Mouse (Mus musculus) lung, postnatal 0 days (tissue): ENCODE data around the gene Sptlc2. TPM values are rescaled to one million over a fixed set of nuclear protein-coding genes. Genes with fewer than 3 reads are reported as not detected.
A peak's percentile ranks its signal among the peaks of the same experiment; 100 is the strongest.
"Not testable (repeated sequence)": the region's sequence is repeated elsewhere in the genome, so short reads cannot be mapped to it uniquely, and the experiment has no call there.

Source experiments
- ATAC-seq: fragments of 200-750 bp; cut with Nextera tagmentation; 2 replicates; pipeline ENCODE4 v1.8.0; 2017; ENCODE audit warnings: moderate library complexity
- DNase-seq: peaks from one replicate; pipeline ENCODE4 v3.0.0-alpha.2; 2016; ENCODE audit warnings: low spot score
- H3K27ac ChIP-seq: fragments of 300-500 bp; sonication (generic); 2 replicates; pipeline ENCODE4 v1.5.1; 2014; ENCODE audit warnings: antibody characterized with exemption, mild to moderate bottlenecking, low read length, mixed read lengths
- H3K27me3 ChIP-seq: fragments of 300-500 bp; sonication (generic); replicated peaks from 2 replicates; pipeline ENCODE4 v1.6.1; 2014; ENCODE audit warnings: low read length, mixed read lengths; ENCODE audit not compliant: insufficient read depth
- H3K36me3 ChIP-seq: fragments of 300-500 bp; sonication (generic); 2 replicates; pipeline ENCODE4 v1.6.1; 2014; ENCODE audit warnings: low read length, mixed read lengths; ENCODE audit not compliant: insufficient read depth
- H3K4me1 ChIP-seq: fragments of 300-500 bp; sonication (generic); 2 replicates; pipeline ENCODE4 v1.6.1; 2014; ENCODE audit warnings: antibody characterized with exemption, low read depth, low read length, mixed read lengths; ENCODE audit not compliant: insufficient read depth
- H3K4me2 ChIP-seq: fragments of 300-500 bp; sonication (generic); replicated peaks from 2 replicates; pipeline ENCODE4 v1.6.1; 2014; ENCODE audit warnings: low read depth, mild to moderate bottlenecking, low read length, moderate library complexity, mixed read lengths
- H3K4me3 ChIP-seq: fragments of 300-500 bp; sonication (generic); 2 replicates; pipeline ENCODE4 v1.5.1; 2014; ENCODE audit warnings: low read depth, low read length
- H3K9ac ChIP-seq: fragments of 300-500 bp; sonication (generic); replicated peaks from 2 replicates; pipeline ENCODE4 v1.6.1; 2014; ENCODE audit warnings: low read depth, mild to moderate bottlenecking
- H3K9me3 ChIP-seq: fragments of 300-500 bp; sonication (generic); 2 replicates; pipeline ENCODE4 v1.6.1; 2016; ENCODE audit warnings: low read length, mixed read lengths
- CTCF ChIP-seq: IDR thresholded peaks from 2 replicates; pipeline ENCODE4 v1.5.1; 2016; ENCODE audit warnings: antibody characterized with exemption, mild to moderate bottlenecking
- EP300 ChIP-seq: IDR thresholded peaks from 2 replicates; pipeline ENCODE4 v1.6.1; 2016; ENCODE audit warnings: antibody characterized with exemption, mild to moderate bottlenecking, control low read depth
- WGBS: fragments of 180-500 bp; shearing (Covaris S2); extraction: QIAGEN DNeasy Blood & Tissue Kit; methylation state at CpG from one replicate; pipeline ENCODE4 v1.1.7; 2014; 5-methylcytosine and 5-hydroxymethylcytosine counted together
- polyA plus RNA-seq: library from polyadenylated mRNA; unstranded; fragments of >200 nt; fragmentation: Nextera tagmentation; extraction: Ambion mirVana; gene quantifications from 2 replicates; pipeline ENCODE4 v1.2.1, GENCODE M21; 2015

Sptlc2 gene
- polyA plus RNA-seq, 1 experiment from 2014 or later = 194 TPM

- Histone ChIP-seq H3K27me3 (no peaks in the 10 kb centered on the region), H3K36me3 (peaks cover 6% of the 10 kb centered on the region; the same call in 1 of the 2 replicates), H3K4me1 (no peaks in the 10 kb centered on the region), H3K9me3 (no peaks in the 10 kb centered on the region), H3K4me3 (no peak overlapping the region), H3K27ac (no peak overlapping the region), H3K4me2 (no peak overlapping the region), H3K9ac (no peak overlapping the region)
- ATAC-seq = no peak
- TF ChIP-seq EP300 (no peak), CTCF (no peak)
- no peak for DNase-seq
- 46% methylated on average over 3 of the region's 3 CpGs for WGBS
These were observed 108.8 kb downstream of the Sptlc2 start for GRCm38 (mm10) chr12:87279350-87279749.

- WGBS = 9% methylated on average over 6 of the region's 6 CpGs
- ATAC-seq = peak; percentile 59
- no peaks in the 10 kb centered on the region for H3K4me1 ChIP-seq
- no peak overlapping the region for H3K9ac ChIP-seq
- no peak for TF ChIP-seq EP300
- TF ChIP-seq CTCF = no peak
- no peak overlapping the region; the same call in 1 of the 2 replicates for H3K4me2 ChIP-seq
- H3K9me3 ChIP-seq = no peaks in the 10 kb centered on the region
- H3K4me3 ChIP-seq = no peak overlapping the region
- no peak overlapping the region for H3K27ac ChIP-seq
- H3K36me3 ChIP-seq = peaks cover 12% of the 10 kb centered on the region
- H3K27me3 ChIP-seq = no peaks in the 10 kb centered on the region
- DNase-seq = peak; percentile 47
These were observed 109.9 kb downstream of the Sptlc2 start for GRCm38 (mm10) chr12:87278118-87278730.

- H3K9ac ChIP-seq, H3K9me3 ChIP-seq, H3K27me3 ChIP-seq, H3K4me2 ChIP-seq, H3K4me1 ChIP-seq, ATAC-seq, DNase-seq, H3K27ac ChIP-seq, H3K4me3 ChIP-seq: not testable (repeated sequence)
- peaks cover 21% of the 10 kb centered on the region for H3K36me3 ChIP-seq
- WGBS = 75% methylated on average over 4 of the region's 4 CpGs
These were observed 110.9 kb downstream of the Sptlc2 start for GRCm38 (mm10) chr12:87277251-87277650.

- no peak for TF ChIP-seq CTCF
- TF ChIP-seq EP300 = no peak
- no peak for DNase-seq
- Histone ChIP-seq H3K27me3 (no peaks in the 10 kb centered on the region), H3K9ac (no peak overlapping the region), H3K4me3 (no peak overlapping the region), H3K4me2 (no peak overlapping the region), H3K36me3 (peaks cover 42% of the 10 kb centered on the region), H3K9me3 (no peaks in the 10 kb centered on the region), H3K4me1 (no peaks in the 10 kb centered on the region), H3K27ac (no peak overlapping the region)
- no peak for ATAC-seq
- 81% methylated on average over 9 of the region's 9 CpGs for WGBS
These were observed 113.0 kb downstream of the Sptlc2 start for GRCm38 (mm10) chr12:87274853-87275831.

- peaks cover 32% of the 10 kb centered on the region; the same call in 1 of the 2 replicates for H3K36me3 ChIP-seq
- no peaks in the 10 kb centered on the region for H3K27me3 ChIP-seq
- ATAC-seq = no peak
- TF ChIP-seq EP300 (no peak), CTCF (peak; percentile 72)
- peak overlapping the region; percentile 87; the same call in 1 of the 2 replicates for H3K4me3 ChIP-seq
- WGBS = 19% methylated on average over 4 of the region's 4 CpGs
- peak; percentile 54 for DNase-seq
- no peak overlapping the region for H3K27ac ChIP-seq
- H3K4me1 ChIP-seq = no peaks in the 10 kb centered on the region
- peak overlapping the region; percentile 81 for H3K4me2 ChIP-seq
- no peaks in the 10 kb centered on the region for H3K9me3 ChIP-seq
- no peak overlapping the region for H3K9ac ChIP-seq
These were observed 120.5 kb downstream of the Sptlc2 start for GRCm38 (mm10) chr12:87267682-87268081.

- TF ChIP-seq CTCF = no peak
- no peak for TF ChIP-seq EP300
- Histone ChIP-seq H3K27me3 (no peaks in the 10 kb centered on the region), H3K4me3 (peak overlapping the region; percentile 87), H3K27ac (peak overlapping the region; percentile 85), H3K36me3 (peaks cover 25% of the 10 kb centered on the region; the same call in 1 of the 2 replicates), H3K9ac (peak overlapping the region; percentile 80), H3K4me2 (peak overlapping the region; percentile 81), H3K9me3 (no peaks in the 10 kb centered on the region), H3K4me1 (no peaks in the 10 kb centered on the region)
- ATAC-seq (peak; percentile 32), DNase-seq (peak; percentile 41)
- WGBS = under 1% methylated on average over 31 of the region's 31 CpGs
These were observed 121.1 kb downstream of the Sptlc2 start for GRCm38 (mm10) chr12:87266827-87267603.
